Mouse (Mus musculus) C2C12 (cell line): ENCODE results near the gene Cse1l.

Source experiments
- CEBPB ChIP-seq: IDR thresholded peaks from one replicate; pipeline ENCODE4 v1.6.1; 2011; ENCODE audit warnings: low read depth, mild to moderate bottlenecking, control low read depth, moderate library complexity
- CTCF ChIP-seq: IDR thresholded peaks from one replicate; pipeline ENCODE4 v1.5.1; 2011; ENCODE audit not compliant: control insufficient read depth, insufficient read depth, insufficient read length
- FOSL1 ChIP-seq: IDR thresholded peaks from one replicate; pipeline ENCODE4 v1.8.0; 2011; ENCODE audit warnings: mild to moderate bottlenecking, low read length; ENCODE audit not compliant: poor library complexity, insufficient read depth, severe bottlenecking
- MAX ChIP-seq: IDR thresholded peaks from one replicate; pipeline ENCODE4 v1.6.1; 2011; ENCODE audit warnings: mild to moderate bottlenecking, control low read depth
- MYOD1 ChIP-seq: IDR thresholded peaks from one replicate; pipeline ENCODE4 v1.6.1; 2011; ENCODE audit warnings: low read depth; ENCODE audit not compliant: control insufficient read depth, insufficient read length
- MYOG ChIP-seq: IDR thresholded peaks from one replicate; pipeline ENCODE4 v1.6.1; 2011; ENCODE audit not compliant: control insufficient read depth, insufficient read length; ENCODE audit errors: extremely low read depth
- USF1 ChIP-seq: IDR thresholded peaks from one replicate; pipeline ENCODE4 v1.6.1; 2011; ENCODE audit warnings: low read depth, mild to moderate bottlenecking, control low read depth, moderate library complexity

GRCm38 (mm10) chr2:166950853-166951648 is 45.2 kb downstream of the Cse1l start:
- TF ChIP-seq USF1 (no peak), CTCF (no peak), MYOD1 (no peak), MAX (no peak), MYOG (no peak), CEBPB (no peak), FOSL1 (no peak)
